Mouse (Mus musculus): ENCODE measurements around the gene Ophn1.

Ophn1 gene

GRCm38 (mm10) chrX:98803813-98804212 lies 87.0 kb downstream of the Ophn1 start:
- no peak for DNase-seq (ENCODE audit: low read depth)

- DNase-seq (ENCODE audit: low read depth), result no peak
Observed at GRCm38 (mm10) chrX:98774247-98774950, 116.4 kb downstream of the Ophn1 start.

DNA sequence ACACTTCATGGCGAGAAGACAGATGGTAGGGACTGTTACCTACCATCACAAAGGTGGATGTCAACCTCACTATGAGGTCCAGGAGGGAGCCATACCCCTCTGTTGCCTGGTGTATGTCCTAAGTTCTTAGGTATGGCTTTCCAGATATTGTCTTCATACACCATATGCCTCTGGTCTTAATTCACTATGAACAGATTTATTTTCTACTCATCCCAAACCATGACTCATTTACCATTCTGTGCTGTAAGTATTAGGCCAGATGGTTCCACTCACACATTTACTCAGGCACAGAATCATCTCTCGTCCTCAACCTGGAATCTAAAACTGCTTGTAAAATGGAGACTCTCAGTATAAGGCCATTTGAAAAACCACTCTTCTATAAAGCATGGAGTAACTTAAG lies 135.7 kb downstream of the Ophn1 start:
- peak; percentile 20 for DNase-seq (ENCODE audit: low read depth)

GRCm38 (mm10) chrX:98751279-98751817 lies 139.5 kb downstream of the Ophn1 start:
- peak; percentile 58 for DNase-seq (ENCODE audit: low read depth)

GRCm38 (mm10) chrX:98736758-98737157 lies 154.1 kb downstream of the Ophn1 start:
- DNase-seq (ENCODE audit: low read depth), result peak; percentile 34

DNA sequence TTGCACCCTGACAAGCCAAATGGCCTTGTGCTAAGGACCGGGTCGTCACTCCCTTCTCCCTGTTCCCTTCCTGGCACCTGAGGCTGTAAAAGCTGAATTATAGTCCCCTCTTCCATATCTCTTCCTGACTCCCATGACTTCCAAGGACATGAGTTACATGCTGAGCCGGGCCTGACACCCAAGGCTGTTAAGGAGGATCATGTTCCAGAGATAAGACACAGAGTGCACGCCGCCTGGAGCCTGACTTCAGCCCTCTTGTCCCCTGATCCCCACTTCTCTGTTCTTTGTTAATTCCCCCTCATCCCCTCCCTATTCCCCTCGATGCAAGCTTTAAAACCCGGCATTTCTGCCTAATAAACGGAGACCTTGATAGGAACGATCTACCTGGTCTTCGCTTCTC lies 167.8 kb downstream of the Ophn1 start:
- no peak for DNase-seq (ENCODE audit: low read depth)

DNA sequence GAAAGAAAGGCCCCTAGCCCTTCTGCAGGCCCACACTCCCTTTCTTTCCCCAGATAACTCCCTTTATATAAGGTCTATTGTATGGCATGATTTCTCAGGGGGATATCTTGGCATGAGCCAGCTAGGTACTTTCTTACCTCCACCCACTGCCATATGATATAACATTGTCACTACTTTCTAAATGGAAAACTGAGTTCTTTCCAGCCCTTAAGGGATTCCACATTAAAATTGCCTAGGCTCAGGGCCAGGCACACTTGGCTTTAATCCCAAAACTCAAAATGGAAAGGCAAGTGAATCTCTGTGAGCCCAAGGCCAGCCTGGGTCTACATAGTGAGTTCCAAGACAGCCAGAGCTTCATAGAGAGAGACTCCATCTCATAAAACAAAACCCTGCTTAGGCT lies 183.1 kb downstream of the Ophn1 start:
- DNase-seq (ENCODE audit: low read depth), result peak; percentile 2

- peak; percentile 79 for DNase-seq (ENCODE audit: low read depth)
Observed at GRCm38 (mm10) chrX:98701635-98702034, 189.2 kb downstream of the Ophn1 start.

- peak; percentile 44 for DNase-seq (ENCODE audit: low read depth)
Observed at GRCm38 (mm10) chrX:98682603-98683002, 208.2 kb downstream of the Ophn1 start.

GRCm38 (mm10) chrX:98681281-98681680 lies 209.5 kb downstream of the Ophn1 start:
- DNase-seq (ENCODE audit: low read depth), result no peak

GRCm38 (mm10) chrX:98670988-98671387 lies 219.8 kb downstream of the Ophn1 start:
- peak; percentile 17 for DNase-seq (ENCODE audit: low read depth)

DNA sequence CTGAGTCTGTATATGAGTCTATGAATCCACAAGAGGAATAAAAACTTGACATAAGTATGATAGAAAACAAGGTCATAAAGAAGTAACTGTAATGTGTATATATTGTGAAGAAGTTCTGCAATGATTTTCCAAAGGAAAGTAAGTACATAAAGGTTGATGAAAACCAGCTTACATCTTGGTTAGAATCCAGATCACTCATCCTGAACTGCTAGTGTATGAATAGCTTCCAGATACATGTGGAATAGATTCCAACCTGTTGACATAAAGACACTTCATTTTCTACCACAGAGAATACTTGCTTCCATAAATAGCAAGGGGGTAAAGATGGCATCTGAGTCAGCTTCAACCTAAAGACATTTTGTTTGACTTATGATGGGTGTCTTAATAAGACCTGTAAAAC lies 239.4 kb downstream of the Ophn1 start:
- peak; percentile 73 for DNase-seq (ENCODE audit: low read depth)

- DNase-seq (ENCODE audit: low read depth), result no peak
Observed at GRCm38 (mm10) chrX:98628666-98629404, 262.0 kb downstream of the Ophn1 start.

GRCm38 (mm10) chrX:98618865-98619264 lies 272.0 kb downstream of the Ophn1 start:
- DNase-seq (ENCODE audit: low read depth), result peak; percentile 69

GRCm38 (mm10) chrX:98617426-98617825 lies 273.4 kb downstream of the Ophn1 start:
- DNase-seq (ENCODE audit: low read depth), result no peak

- DNase-seq (ENCODE audit: low read depth), result peak; percentile 1
Observed at GRCm38 (mm10) chrX:98574201-98574600, 316.6 kb downstream of the Ophn1 start.

- DNase-seq (ENCODE audit: low read depth), result no peak
Observed at GRCm38 (mm10) chrX:98546458-98546857, 344.4 kb downstream of the Ophn1 start.

- peak; percentile 2 for DNase-seq (ENCODE audit: low read depth)
Observed at GRCm38 (mm10) chrX:98515329-98515728, 375.5 kb downstream of the Ophn1 start.

DNA sequence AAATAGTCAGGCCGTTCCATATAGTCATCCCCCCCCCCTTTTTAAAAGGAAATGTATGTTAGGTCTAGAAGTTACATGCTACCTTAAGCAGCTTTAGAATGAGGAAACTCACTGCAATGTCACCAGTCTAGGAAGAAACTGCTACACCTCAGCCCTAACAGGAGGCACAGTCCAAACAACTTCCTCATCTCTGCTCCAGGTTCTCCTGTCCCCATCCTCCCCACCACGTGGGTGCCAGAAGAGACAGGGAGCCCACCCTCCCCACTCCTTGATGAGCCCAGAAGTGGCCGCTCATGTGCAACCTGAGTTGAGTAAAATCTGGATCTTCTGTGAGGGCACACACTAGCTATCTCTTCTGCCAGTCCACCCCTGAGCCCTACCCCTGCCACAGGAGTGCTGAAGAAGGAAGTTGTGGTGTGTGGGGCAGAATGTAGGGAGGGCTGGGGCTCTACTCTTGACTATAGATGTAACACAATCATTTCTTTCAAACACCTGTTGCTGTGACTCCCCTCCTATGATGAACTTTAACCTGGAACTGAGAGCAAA lies 376.4 kb downstream of the Ophn1 start:
- no peak for DNase-seq (ENCODE audit: low read depth)
